Mouse (Mus musculus): ENCODE data around the gene Wnt6. TPM values are rescaled to one million over a fixed set of nuclear protein-coding genes. Genes with fewer than 3 reads are reported as not detected.

Gene Wnt6
- polyA plus RNA-seq (2015; fragmentation: Nextera tagmentation; extraction: Ambion mirVana): 2.4 and 2.5 TPM in 2 replicates

DNA sequence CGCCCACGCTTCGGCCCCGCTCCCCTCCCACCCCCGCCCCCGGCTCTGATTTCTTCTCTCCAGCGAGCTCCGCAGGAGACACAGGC, at the start of gene Wnt6:
Gene Wnt6 (plus strand): TSS at position 48 of the 86 bp plus-strand sequence.
- Histone ChIP-seq H3K9ac (replicated peaks) (peak within 1 kb of the TSS; percentile 56), H3K4me2 (replicated peaks) (peak within 1 kb of the TSS; percentile 83), H3K27ac (no peak within 1 kb of the TSS), H3K4me3 (replicated peaks) (peak within 1 kb of the TSS; percentile 47), H3K9me3 (no peaks in the 10 kb centered on the region), H3K27me3 (peaks cover 93% of the 10 kb centered on the region), H3K4me1 (replicated peaks) (peaks cover 35% of the 10 kb centered on the region), H3K36me3 (no peaks in the 10 kb centered on the region)
- ATAC-seq: no peak
- WGBS: 5% methylated on average over 8 of the region's 8 CpGs

DNA sequence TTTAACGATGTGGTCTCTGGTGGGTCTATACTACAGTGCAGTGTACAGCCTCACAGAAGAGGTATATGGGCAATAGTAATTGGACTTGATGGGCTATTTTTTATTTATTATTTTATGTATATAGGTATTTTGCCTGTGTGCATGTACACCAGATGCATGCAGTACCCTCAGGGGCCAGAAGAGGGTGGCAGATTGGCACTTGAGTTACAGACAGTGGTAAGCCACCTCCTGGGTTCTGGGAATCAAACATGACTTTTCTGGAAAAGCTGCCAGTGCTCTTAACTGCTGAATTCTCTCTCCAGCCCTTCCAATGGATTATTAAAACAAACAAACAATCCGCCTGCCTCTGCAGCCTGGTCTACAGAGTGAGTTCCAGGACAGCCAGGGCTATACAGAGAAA, 47.9 kb upstream of the Wnt6 start:
- 74% methylated on average over 2 of the region's 2 CpGs for WGBS
- Histone ChIP-seq H3K36me3 (no peaks in the 10 kb centered on the region), H3K4me2 (replicated peaks) (no peak overlapping the region), H3K4me1 (replicated peaks) (no peaks in the 10 kb centered on the region), H3K27me3 (no peaks in the 10 kb centered on the region), H3K9ac (replicated peaks) (no peak overlapping the region), H3K4me3 (replicated peaks) (no peak overlapping the region), H3K9me3 (0 out of 2 replicates have a peak, but pooled peaks cover 4% of the 10 kb centered on the region), H3K27ac (no peak overlapping the region)
- ATAC-seq: no peak

DNA sequence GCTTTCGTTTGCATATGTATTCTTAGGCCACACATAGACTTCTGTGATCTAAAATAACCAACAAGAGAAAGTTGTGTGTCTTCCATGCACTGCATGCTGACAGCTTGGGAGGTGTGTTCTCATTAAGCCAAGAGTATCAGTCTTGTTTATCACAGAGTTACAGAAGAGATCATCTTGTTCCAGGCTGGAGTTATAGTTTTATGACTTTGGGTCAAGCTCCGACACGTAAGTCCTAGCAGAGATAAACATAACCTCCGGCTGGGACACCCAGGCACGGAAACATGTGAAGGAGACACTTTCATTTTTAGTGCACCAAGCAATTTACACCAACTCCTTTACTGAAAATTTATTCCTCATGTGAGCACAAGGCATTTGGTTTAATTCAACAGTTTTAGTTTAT, 45.6 kb upstream of the Wnt6 start:
- Histone ChIP-seq H3K27ac (no peak overlapping the region), H3K4me2 (replicated peaks) (no peak overlapping the region), H3K36me3 (no peaks in the 10 kb centered on the region), H3K4me3 (replicated peaks) (no peak overlapping the region), H3K27me3 (no peaks in the 10 kb centered on the region), H3K9me3 (0 out of 2 replicates have a peak, but pooled peaks cover 4% of the 10 kb centered on the region), H3K4me1 (replicated peaks) (no peaks in the 10 kb centered on the region), H3K9ac (replicated peaks) (no peak overlapping the region)
- ATAC-seq: no peak
- WGBS: 84% methylated on average over 5 of the region's 5 CpGs

DNA sequence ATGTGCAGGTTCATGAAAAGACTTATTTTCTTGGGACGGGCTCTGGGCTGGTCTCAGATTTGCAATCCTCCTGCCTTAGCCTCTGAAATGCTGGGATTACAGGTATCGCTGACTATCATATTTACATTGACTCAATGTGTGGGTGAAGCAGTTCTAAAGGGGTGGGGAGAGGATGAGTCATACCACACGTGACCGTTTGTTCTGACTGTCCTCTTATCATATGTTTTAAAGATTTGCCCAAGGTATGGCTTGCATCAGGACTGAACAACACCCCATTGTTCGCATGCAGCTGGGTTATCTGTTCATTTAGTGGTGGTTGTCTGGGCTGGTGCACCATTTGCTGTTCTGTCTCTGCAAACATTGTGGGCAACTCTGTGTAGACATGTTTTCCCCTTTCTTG, 45.0 kb upstream of the Wnt6 start:
- 0 out of 2 replicates have a peak, but pooled peaks cover 4% of the 10 kb centered on the region for H3K9me3 ChIP-seq
- WGBS: 89% methylated on average over 5 of the region's 5 CpGs
- no peaks in the 10 kb centered on the region for H3K27me3 ChIP-seq
- H3K4me1 ChIP-seq (replicated peaks): no peaks in the 10 kb centered on the region
- H3K36me3 ChIP-seq: no peaks in the 10 kb centered on the region
- H3K4me3 ChIP-seq (replicated peaks): no peak overlapping the region
- ATAC-seq: no peak
- no peak overlapping the region for H3K4me2 ChIP-seq (replicated peaks)
- no peak overlapping the region for H3K9ac ChIP-seq (replicated peaks)
- no peak overlapping the region for H3K27ac ChIP-seq

DNA sequence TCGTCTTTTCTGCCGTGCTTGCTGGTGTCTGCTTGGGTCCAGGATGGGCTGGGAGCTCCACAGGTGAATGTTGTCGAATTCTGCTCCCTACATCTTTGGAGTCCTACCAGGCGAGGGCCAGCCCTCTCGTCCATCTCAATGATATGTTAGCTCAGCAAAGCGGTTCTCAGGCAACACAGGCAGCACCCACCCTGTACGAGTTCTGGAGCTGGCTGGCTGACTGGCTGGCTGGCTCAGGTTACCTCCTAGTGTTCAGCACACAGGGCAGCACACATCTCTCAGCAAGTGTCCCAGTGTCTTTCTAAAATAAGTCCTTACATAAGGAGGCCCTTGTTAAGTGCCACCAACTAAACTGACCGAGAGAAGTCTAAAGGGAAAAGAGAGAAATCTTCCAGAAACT, 43.2 kb upstream of the Wnt6 start:
- ATAC-seq: no peak
- 0 out of 2 replicates have a peak, but pooled peaks cover 4% of the 10 kb centered on the region for H3K9me3 ChIP-seq
- H3K4me1 ChIP-seq (replicated peaks): no peaks in the 10 kb centered on the region
- H3K27me3 ChIP-seq: no peaks in the 10 kb centered on the region
- no peak overlapping the region for H3K9ac ChIP-seq (replicated peaks)
- H3K4me3 ChIP-seq (replicated peaks): no peak overlapping the region
- 81% methylated on average over 8 of the region's 8 CpGs for WGBS
- no peak overlapping the region for H3K27ac ChIP-seq
- H3K36me3 ChIP-seq: no peaks in the 10 kb centered on the region
- H3K4me2 ChIP-seq (replicated peaks): no peak overlapping the region

DNA sequence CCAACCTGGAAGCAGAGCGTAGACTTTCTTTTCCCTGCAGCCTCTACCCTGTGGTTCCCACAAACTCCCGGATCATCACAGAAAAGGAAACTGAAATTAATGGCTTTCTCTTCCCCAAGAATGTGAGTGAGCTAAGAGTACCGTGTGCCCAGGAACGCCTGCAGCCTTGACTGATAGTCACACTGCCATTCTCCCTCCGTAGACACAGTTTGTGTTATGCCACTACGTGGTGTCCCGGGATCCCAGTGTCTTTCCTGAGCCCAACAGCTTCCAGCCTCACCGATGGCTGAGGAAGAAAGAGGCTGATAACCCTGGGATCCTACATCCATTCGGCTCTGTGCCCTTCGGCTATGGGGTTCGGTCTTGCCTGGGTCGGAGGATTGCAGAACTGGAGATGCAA, 34.7 kb upstream of the Wnt6 start:
- WGBS: 96% methylated on average over 12 of the region's 12 CpGs
- no peaks in the 10 kb centered on the region for H3K27me3 ChIP-seq
- ATAC-seq: no peak

DNA sequence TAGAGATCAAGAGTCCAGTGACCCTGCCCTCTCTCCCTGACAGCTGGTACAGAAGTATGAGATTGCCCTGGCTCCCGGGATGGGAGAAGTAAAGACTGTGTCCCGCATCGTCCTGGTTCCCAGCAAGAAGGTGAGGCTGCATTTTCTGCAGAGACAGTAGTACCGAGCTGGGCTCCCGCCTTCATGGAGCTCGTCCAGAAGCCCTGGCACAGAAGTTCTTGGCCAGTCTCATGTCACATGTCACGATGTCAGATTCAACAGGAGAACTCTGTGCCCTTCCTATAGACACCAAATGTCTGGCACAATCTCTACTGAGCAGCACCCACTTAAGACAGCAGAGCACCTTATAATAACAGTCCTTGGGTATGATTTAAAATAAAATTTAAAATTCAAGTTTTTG, 34.2 kb upstream of the Wnt6 start:
- Histone ChIP-seq H3K36me3 (no peaks in the 10 kb centered on the region), H3K27me3 (no peaks in the 10 kb centered on the region), H3K4me2 (replicated peaks) (no peak overlapping the region), H3K9me3 (no peaks in the 10 kb centered on the region), H3K4me1 (replicated peaks) (no peaks in the 10 kb centered on the region), H3K9ac (replicated peaks) (no peak overlapping the region), H3K27ac (no peak overlapping the region), H3K4me3 (replicated peaks) (no peak overlapping the region)
- no peak for ATAC-seq
- 88% methylated on average over 7 of the region's 7 CpGs for WGBS

More for the DNA sequence above, 34.7 kb upstream of the Wnt6 start:
- H3K9me3 ChIP-seq: no peaks in the 10 kb centered on the region
- no peak overlapping the region for H3K4me2 ChIP-seq (replicated peaks)
- H3K4me3 ChIP-seq (replicated peaks): no peak overlapping the region
- H3K27ac ChIP-seq: no peak overlapping the region
- H3K36me3 ChIP-seq: no peaks in the 10 kb centered on the region
- no peak overlapping the region for H3K9ac ChIP-seq (replicated peaks)
- H3K4me1 ChIP-seq (replicated peaks): no peaks in the 10 kb centered on the region

DNA sequence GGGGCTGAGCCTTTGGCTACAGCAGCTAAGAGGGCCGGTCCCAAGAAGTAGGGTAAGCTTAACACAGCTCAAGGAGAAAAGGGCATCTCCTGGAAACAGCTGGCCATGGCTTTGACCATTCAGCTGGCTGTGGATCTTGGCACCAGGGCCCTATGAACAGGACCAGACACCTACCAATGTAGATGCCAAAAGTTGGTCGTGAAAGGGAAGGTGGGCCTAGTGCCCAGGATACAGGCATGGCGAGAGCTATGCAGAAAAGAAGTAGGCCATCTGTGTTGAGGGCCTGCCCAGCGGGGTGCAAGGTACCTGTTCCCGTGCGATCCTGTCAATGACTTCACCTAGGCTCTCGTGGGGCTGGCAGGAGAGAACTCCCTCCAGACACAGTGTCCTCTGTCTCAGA, 30.8 kb upstream of the Wnt6 start:
- no peaks in the 10 kb centered on the region for H3K27me3 ChIP-seq
- ATAC-seq: no peak
- H3K9me3 ChIP-seq: no peaks in the 10 kb centered on the region
- no peaks in the 10 kb centered on the region for H3K36me3 ChIP-seq
- no peak overlapping the region for H3K4me3 ChIP-seq (replicated peaks)
- H3K27ac ChIP-seq: no peak overlapping the region
- no peak overlapping the region for H3K9ac ChIP-seq (replicated peaks)
- H3K4me1 ChIP-seq (replicated peaks): no peaks in the 10 kb centered on the region
- H3K4me2 ChIP-seq (replicated peaks): no peak overlapping the region
- WGBS: 84% methylated on average over 7 of the region's 7 CpGs

DNA sequence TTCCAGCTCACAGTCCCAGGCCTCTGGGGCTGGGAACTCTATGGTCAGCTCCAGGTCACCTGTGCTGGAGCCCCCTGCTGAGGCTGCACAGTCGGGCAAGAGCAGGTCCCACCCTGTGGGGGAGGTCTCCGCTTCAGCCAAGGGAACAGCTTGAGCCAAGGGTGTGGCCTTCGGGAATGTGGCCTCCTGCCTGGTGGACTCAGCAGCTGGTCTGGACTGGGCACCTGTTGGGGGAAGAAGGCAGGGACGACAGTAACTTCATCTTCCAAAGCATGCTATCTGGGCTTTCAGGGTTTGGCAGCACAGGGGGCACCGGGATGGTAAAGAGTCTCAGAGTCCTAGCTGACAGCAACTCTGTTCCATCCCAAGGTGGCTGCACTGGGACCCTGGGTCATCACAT, 24.4 kb upstream of the Wnt6 start:
- Histone ChIP-seq H3K4me2 (replicated peaks) (no peak overlapping the region), H3K9ac (replicated peaks) (no peak overlapping the region), H3K4me1 (replicated peaks) (0 out of 2 replicates have a peak, but pooled peaks cover 4% of the 10 kb centered on the region), H3K27me3 (peaks cover 22% of the 10 kb centered on the region), H3K4me3 (replicated peaks) (no peak overlapping the region), H3K9me3 (no peaks in the 10 kb centered on the region), H3K27ac (no peak overlapping the region), H3K36me3 (no peaks in the 10 kb centered on the region)
- no peak for ATAC-seq
- WGBS: 77% methylated on average over 5 of the region's 5 CpGs

DNA sequence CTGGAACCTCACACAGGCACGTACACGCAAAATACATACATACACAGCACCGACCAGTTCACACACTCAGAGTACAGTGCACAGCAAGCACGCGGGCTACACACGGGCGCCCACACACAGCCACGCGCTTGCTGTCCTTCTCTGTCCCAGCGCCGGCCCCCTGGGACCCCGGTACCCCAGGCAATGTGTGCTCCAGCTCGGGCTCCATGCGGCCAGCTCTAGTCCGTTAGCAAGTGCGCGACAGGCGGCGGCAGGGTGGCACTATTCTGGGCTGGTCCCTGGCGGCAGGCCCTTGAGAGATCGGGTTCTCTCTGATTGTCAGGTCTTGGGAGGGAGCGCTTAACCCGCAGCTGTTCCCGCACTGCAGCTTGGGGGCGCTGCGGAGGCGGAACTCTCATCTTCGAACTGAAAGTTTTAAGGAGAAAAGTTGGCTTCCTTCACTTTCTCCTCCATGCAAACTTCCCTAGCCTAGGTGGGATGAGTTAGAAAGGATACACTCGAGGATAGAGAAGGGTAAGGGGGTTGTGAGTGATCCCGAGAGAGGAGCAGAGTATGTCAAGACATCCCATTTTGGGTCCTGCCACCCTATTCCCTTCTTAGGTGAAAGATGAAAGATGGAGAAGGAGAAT, 22.9 kb upstream of the Wnt6 start, which contains the start of gene Prkag3:
Gene Prkag3 (minus strand): TSS at position 579 of the 629 bp plus-strand sequence.
- Histone ChIP-seq H3K9ac (replicated peaks) (0 out of 2 replicates have a peak within 1 kb of the TSS, but pooled peaks have one; percentile 7), H3K4me1 (replicated peaks) (0 out of 2 replicates have a peak, but pooled peaks cover 4% of the 10 kb centered on the region), H3K27ac (no peak within 1 kb of the TSS), H3K27me3 (peaks cover 22% of the 10 kb centered on the region), H3K9me3 (no peaks in the 10 kb centered on the region), H3K4me3 (replicated peaks) (peak within 1 kb of the TSS; percentile 13; the same call in 1 of the 2 replicates), H3K4me2 (replicated peaks) (peak within 1 kb of the TSS; percentile 43), H3K36me3 (no peaks in the 10 kb centered on the region)
- 10% methylated on average over 30 of the region's 30 CpGs for WGBS
- ATAC-seq: peak; percentile 60; the same call in 1 of the 2 replicates

DNA sequence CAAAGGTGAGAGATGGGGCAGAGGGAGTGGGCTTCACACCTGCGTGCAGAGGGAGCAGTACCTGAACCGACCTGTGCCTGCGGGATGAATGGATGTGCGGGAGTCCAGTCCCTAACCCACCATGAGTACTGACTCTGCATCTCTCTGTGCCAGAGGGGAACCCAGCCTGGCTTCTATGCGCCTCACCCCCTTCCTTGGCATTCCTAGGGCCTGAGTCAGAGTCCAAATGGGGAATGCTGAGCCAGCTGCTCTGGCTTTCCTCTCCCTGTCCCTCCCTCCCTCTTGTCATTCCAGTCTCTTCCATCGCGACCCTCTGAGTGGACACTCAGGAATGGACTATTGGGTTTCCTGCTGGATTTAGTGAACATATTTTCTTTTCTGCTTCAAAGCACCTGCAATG, 22.4 kb upstream of the Wnt6 start:
- Histone ChIP-seq H3K36me3 (no peaks in the 10 kb centered on the region), H3K9me3 (no peaks in the 10 kb centered on the region), H3K4me2 (replicated peaks) (no peak overlapping the region), H3K4me3 (replicated peaks) (no peak overlapping the region), H3K4me1 (replicated peaks) (0 out of 2 replicates have a peak, but pooled peaks cover 4% of the 10 kb centered on the region), H3K9ac (replicated peaks) (no peak overlapping the region), H3K27ac (no peak overlapping the region), H3K27me3 (peaks cover 22% of the 10 kb centered on the region)
- no peak for ATAC-seq
- WGBS: 78% methylated on average over 7 of the region's 7 CpGs

DNA sequence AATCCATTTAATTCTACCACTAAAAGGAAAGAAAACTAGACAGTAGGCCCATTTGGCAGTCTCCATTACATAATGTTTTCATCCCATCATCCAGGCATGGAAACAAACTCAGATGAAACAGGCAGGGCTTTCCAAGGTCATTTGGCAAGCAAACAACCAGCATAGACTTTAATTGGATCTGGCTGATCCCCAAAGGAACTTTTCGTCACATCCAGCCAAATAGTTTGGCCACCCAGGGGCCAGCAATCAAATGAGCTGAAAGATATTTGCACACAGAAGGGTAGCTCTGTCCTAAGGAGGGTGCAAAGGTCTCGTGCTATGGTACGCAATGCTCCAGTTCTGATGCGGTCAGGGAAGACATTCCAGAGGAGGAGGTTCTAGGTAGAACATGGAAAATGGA, 21.0 kb upstream of the Wnt6 start:
- WGBS: 85% methylated on average over 4 of the region's 4 CpGs

DNA sequence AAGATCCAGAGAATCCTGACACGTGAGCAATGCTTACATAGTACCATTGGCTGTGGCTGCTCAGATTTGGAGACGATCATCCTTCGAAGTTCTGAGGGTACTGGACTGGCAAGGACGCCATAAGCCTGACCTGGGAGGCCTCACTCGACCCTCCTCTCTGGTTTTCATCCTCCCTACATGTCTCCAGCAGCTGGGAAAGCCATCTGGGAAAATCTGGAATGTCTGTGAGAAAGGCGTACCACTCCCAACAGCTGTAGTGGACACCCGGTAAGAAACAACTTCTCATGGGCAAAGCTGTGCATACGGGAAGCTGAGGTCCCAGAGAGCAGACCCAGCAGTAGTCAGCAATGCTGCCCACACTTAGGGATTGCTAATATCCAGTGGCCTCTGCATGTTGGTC, 19.5 kb upstream of the Wnt6 start:
- Histone ChIP-seq H3K4me2 (replicated peaks) (no peak overlapping the region), H3K27ac (no peak overlapping the region), H3K4me3 (replicated peaks) (no peak overlapping the region), H3K27me3 (peaks cover 18% of the 10 kb centered on the region), H3K9me3 (no peaks in the 10 kb centered on the region), H3K36me3 (no peaks in the 10 kb centered on the region), H3K4me1 (replicated peaks) (0 out of 2 replicates have a peak, but pooled peaks cover 4% of the 10 kb centered on the region), H3K9ac (replicated peaks) (no peak overlapping the region)
- ATAC-seq: no peak
- WGBS: 88% methylated on average over 8 of the region's 8 CpGs

More for the DNA sequence above, 21.0 kb upstream of the Wnt6 start:
- no peak overlapping the region for H3K4me3 ChIP-seq (replicated peaks)
- ATAC-seq: no peak
- no peak overlapping the region for H3K9ac ChIP-seq (replicated peaks)
- H3K27ac ChIP-seq: no peak overlapping the region
- H3K27me3 ChIP-seq: peaks cover 22% of the 10 kb centered on the region
- no peaks in the 10 kb centered on the region for H3K9me3 ChIP-seq
- no peak overlapping the region for H3K4me2 ChIP-seq (replicated peaks)
- H3K4me1 ChIP-seq (replicated peaks): 0 out of 2 replicates have a peak, but pooled peaks cover 4% of the 10 kb centered on the region
- H3K36me3 ChIP-seq: no peaks in the 10 kb centered on the region

All from midbrain, embryonic 13.5 days (tissue).